Mouse (Mus musculus) embryonic fibroblast, embryonic 13.5 days (primary cell): ENCODE results near the gene Prkag3. TPM values are rescaled to one million over a fixed set of nuclear protein-coding genes. Genes with fewer than 3 reads are reported as not detected.
A peak's percentile ranks its signal among the peaks of the same experiment; 100 is the strongest.

Source experiments
- H3K27ac ChIP-seq: 2 replicates; pipeline ENCODE4 v1.5.1; 2012; ENCODE audit warnings: low read length, control low read depth, inconsistent platforms; ENCODE audit not compliant: insufficient read depth
- H3K4me1 ChIP-seq: 2 replicates; pipeline ENCODE4 v1.6.1; 2011; ENCODE audit warnings: low read length; ENCODE audit not compliant: control insufficient read depth, insufficient read depth
- H3K4me3 ChIP-seq: 2 replicates; pipeline ENCODE4 v1.5.1; 2011; ENCODE audit warnings: mild to moderate bottlenecking, control low read depth, low read length; ENCODE audit not compliant: insufficient read depth
- CTCF ChIP-seq: IDR thresholded peaks from 2 replicates; pipeline ENCODE4 v1.5.1; 2011; ENCODE audit warnings: mild to moderate bottlenecking, control low read depth, low read length, moderate library complexity, borderline replicate concordance; ENCODE audit not compliant: insufficient read depth
- POLR2A ChIP-seq: IDR thresholded peaks from 2 replicates; pipeline ENCODE4 v1.6.1; 2011; ENCODE audit warnings: low read depth, mild to moderate bottlenecking, control low read depth, low read length, moderate library complexity
- polyA plus RNA-seq: library from polyadenylated mRNA; stranded (reverse); fragments of >200 nt; gene quantifications from 2 replicates; pipeline ENCODE4 v1.2.4, GENCODE M21; 2011; ENCODE audit warnings: low read depth; ENCODE audit not compliant: missing spikeins, insufficient read length

Prkag3 gene
- polyA plus RNA-seq, 1 experiment = 0.26 TPM

- TF ChIP-seq POLR2A = no peak
- no peak for TF ChIP-seq CTCF
- Histone ChIP-seq H3K4me3 (peak overlapping the region; percentile 26), H3K4me1 (no peaks in the 10 kb centered on the region), H3K27ac (no peak overlapping the region)
Measured at GRCm38 (mm10) chr1:74713859-74714730, 34.9 kb downstream of the Prkag3 start.

DNA sequence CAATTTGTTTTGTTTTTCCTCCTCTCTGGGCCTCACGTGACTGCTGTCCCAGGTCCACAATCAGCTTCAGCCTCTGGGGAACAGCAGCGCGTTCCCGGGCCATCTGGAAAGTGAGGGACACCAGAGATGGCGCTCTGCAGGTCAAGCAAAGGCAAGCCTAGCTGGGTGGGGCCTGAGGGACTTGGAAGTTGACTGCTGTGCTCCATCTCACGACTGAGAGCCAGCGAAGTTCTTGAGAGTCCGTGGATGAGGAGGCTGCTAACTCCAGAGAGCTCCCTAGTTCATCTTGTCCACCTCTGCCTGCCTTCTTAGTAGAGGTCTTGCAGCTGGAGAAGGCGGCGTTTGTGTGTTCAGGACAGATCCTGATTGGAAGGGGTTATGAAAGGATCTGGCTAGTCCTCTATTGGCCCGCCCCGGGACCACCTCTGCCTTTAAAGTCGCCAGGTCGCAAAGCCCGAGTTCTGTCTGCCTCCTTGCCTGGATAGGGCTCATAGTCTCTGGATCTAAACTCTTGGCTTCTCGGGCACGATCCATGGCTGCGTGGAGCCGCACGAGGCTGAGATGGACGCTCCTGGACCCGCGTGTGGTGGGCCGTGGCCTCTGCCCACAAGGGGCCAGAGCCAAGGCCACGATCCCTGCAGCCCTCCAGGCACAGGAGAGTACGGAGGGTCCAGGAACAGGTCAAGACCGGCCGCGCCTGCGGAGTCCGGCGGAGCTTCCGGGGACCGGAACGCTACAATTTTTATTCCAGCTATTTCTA, 35.7 kb downstream of the Prkag3 start, which contains the start of gene Cyp27a1:
Gene Cyp27a1 (plus strand): TSS at position 476 of the 760 bp plus-strand sequence.
- TF ChIP-seq POLR2A = peak; percentile 26
- no peak; the same call in 1 of the 2 replicates for TF ChIP-seq CTCF
- Histone ChIP-seq H3K4me3 (peak within 1 kb of the TSS; percentile 26), H3K27ac (no peak within 1 kb of the TSS), H3K4me1 (no peaks in the 10 kb centered on the region)

GRCm38 (mm10) chr1:74712461-74713098, 36.4 kb downstream of the Prkag3 start:
- Histone ChIP-seq H3K4me1 (no peaks in the 10 kb centered on the region), H3K27ac (no peak overlapping the region), H3K4me3 (no peak overlapping the region)
- TF ChIP-seq CTCF (no peak), POLR2A (no peak)

DNA sequence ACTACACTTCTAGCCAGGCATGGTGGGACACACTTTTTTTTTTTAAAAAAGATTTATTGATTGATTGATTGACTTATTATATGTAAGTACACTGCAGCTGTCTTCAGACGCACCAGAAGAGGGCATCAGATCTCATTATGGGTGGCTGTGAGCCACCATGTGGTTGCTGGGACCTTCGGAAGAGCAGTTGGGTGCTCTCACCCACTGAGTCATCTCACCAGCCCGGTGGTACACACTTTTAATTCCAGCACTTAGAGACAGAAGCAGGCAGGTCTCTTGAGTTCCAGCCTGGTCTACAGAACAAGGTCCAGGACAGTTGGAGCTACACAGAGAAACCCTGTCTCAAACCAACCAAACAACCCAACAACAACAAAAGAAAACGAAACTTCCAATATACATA, 37.0 kb downstream of the Prkag3 start:
- TF ChIP-seq CTCF = no peak
- no peak for TF ChIP-seq POLR2A
- Histone ChIP-seq H3K27ac (no peak overlapping the region), H3K4me1 (no peaks in the 10 kb centered on the region), H3K4me3 (no peak overlapping the region)

- TF ChIP-seq CTCF (no peak), POLR2A (no peak)
- Histone ChIP-seq H3K4me1 (no peaks in the 10 kb centered on the region), H3K4me3 (no peak overlapping the region), H3K27ac (no peak overlapping the region)
Measured at GRCm38 (mm10) chr1:74709566-74709965, 39.5 kb downstream of the Prkag3 start.

DNA sequence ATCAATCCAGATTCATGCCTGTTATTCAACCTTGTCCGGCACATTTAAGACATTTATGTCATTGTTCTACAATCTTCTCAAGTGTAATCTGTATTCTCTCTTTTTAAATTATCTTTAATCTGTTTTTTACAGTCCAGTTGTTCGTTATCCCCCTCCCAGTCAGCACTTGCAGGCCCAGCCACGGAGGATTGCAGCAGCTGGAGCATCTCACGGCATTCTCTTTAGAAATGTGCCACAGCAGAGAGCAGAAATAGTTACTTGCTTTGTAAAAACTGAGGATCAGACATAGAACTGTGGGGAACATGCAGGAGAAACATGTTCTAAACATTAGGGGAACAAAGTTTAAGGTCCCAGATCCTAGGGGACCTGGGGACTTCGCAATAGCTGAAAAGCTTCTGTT, 44.0 kb downstream of the Prkag3 start:
- TF ChIP-seq POLR2A (no peak), CTCF (no peak)
- no peak overlapping the region for H3K27ac ChIP-seq
- no peak overlapping the region for H3K4me3 ChIP-seq
- no peaks in the 10 kb centered on the region for H3K4me1 ChIP-seq

GRCm38 (mm10) chr1:74704156-74704555, 44.9 kb downstream of the Prkag3 start:
- Histone ChIP-seq H3K4me1 (no peaks in the 10 kb centered on the region), H3K27ac (no peak overlapping the region), H3K4me3 (no peak overlapping the region)
- no peak for TF ChIP-seq POLR2A

DNA sequence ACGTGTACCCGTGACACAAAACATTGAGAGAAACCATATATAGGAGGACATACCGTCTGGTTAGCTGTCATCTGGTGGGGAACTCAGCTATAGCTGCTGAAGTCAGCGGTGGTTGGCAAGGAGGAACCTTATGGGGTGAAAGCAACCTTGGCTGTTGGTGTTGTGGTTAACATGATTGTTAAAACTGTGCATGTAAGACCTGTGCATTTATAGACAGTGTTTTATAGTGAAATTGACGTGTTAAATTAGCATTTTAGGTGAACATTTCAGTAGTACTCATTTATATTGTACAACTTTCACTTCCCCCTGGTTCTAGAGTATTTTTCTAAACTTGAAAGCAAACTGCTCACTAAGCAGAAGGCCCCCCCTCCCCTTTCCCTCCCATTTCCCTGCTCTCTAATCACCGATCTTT, 46.9 kb downstream of the Prkag3 start:
- TF ChIP-seq POLR2A (no peak), CTCF (no peak)
- Histone ChIP-seq H3K4me1 (no peaks in the 10 kb centered on the region), H3K27ac (no peak overlapping the region), H3K4me3 (no peak overlapping the region)

GRCm38 (mm10) chr1:74698791-74699190, 50.2 kb downstream of the Prkag3 start:
- Histone ChIP-seq H3K4me1 (no peaks in the 10 kb centered on the region), H3K27ac (no peak overlapping the region), H3K4me3 (no peak overlapping the region)
- TF ChIP-seq CTCF (no peak), POLR2A (no peak)

GRCm38 (mm10) chr1:74698353-74698752, 50.7 kb downstream of the Prkag3 start:
- no peak overlapping the region for H3K27ac ChIP-seq
- H3K4me3 ChIP-seq = no peak overlapping the region
- H3K4me1 ChIP-seq = no peaks in the 10 kb centered on the region
- TF ChIP-seq POLR2A (no peak), CTCF (no peak)
